Mouse (Mus musculus) lung, postnatal 10 days (tissue): Measurements from ENCODE around the gene Pappa2.
A peak's percentile ranks its signal among the peaks of the same experiment; 100 is the strongest.

Source experiments
- DNase-seq: peaks from one replicate; pipeline ENCODE4 v3.0.0; 2021

The Pappa2 gene

DNA sequence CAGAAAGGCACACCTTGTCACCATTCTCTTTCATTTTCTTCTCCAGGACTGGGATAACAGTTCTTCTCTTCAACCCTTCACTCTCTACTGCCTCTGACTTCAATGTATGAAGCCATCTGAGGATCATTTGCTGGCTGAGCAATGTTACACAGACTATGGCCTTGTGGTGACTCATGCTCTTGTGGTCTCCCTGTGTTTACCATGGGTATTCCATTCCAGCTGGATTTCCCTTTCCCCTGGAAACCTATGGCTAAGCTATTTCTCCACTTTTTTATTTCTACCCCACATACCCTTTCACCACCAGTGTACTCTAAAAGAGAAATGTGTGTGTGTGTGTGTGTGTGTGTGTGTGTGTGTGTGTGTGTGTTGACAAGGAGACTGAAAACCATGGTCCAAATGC lies 83.0 kb downstream of the Pappa2 start:
- no peak for DNase-seq

DNA sequence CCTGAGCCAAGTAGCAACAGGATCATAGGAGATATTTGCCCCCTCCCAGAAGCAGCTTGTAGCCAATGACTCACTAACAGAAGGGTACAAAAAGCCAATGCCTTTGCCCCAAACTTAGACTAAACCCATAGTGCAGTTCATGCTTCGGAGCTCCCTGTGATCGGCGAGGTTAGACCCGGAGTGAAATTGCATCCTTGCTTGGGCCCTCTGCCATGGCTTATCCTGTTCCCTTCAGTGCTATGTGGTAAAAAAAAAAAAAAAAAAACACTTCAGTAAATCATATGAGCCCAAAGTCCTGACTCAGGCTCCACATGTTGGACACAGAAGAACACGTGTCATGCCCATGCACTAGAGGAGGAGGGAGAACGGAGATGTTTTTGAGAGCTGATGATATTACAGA lies 85.8 kb downstream of the Pappa2 start:
- no peak for DNase-seq

DNA sequence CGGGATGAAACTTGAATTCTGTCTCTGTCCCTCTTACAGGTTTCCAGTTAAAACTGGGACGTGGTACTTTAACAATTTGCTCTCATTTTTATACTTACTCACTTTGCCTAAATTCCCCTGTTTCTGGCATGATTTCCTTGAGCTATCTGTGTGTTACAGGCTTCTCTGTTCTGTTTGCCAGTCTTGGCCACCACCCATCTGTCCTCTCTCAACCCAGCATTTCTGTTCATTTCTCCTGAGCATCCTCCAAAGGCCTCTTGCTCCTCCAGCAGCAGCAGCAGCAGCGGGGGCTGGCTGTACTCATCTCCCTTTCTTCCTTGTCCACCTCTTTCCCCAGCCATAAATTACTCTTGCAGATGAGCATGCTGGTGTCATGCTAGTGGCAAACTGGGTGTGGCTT lies 104.8 kb downstream of the Pappa2 start:
- DNase-seq: peak; percentile 10

DNA sequence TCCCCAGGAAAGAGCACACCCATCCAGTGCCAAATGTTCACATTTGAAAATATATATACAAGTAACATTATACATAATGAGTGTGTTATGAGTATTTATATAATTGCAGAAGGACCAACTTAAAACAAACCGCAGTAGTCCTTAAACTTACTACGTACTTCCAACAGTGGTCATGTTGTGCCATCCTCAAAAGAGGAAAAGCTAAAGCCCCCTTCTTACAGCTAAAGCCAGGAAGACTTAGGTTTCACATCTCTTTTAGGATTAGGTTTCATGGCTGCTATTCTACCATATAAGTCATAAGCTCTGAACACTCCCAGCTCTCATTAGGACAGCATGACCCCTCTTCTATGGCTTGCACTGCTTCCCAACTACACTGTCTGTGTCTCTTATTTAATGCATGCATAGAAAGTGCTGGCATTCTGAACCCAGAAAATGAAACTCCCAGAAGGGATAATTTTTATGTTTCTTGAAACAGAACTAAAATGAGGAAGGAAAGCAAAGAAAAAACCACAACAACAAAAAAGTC lies 105.7 kb downstream of the Pappa2 start:
- DNase-seq: no peak

DNA sequence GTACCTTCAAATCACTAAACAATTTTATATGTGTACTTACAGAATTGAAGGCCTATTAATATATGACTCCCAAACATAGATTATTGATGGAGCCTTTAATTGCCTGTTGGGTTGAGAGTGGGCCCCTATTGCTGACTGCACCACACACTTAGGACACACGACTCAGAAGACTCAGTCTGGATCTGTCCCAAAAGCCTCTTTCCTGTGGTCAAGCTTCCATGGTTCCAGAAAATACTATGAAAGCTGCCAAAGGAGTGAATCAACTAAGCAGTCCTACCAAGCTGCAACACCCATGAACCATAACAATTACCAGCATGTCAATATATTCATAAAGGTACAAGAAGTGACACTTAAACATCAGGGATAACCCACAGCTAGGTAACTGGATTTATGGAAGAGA lies 106.7 kb downstream of the Pappa2 start:
- DNase-seq: no peak

DNA sequence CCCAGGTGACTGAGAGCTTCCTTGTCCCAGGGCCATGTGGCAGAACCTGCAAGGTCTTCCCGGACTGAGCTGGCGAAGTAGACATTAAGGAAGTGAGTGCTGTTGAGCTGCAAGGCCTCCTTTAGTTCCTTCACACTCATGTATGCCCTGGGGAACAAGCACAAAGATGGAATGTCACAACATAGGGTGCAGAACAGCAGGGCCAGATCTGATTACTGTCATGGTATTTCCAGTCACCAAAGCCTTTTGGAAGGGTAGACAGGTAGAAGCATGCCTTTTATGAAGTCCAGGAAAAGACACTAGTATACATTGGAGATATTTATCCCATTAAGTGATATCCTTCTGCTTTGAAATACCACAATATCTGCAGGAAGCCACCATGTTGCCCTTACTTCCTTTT lies 108.9 kb downstream of the Pappa2 start:
- no peak for DNase-seq

DNA sequence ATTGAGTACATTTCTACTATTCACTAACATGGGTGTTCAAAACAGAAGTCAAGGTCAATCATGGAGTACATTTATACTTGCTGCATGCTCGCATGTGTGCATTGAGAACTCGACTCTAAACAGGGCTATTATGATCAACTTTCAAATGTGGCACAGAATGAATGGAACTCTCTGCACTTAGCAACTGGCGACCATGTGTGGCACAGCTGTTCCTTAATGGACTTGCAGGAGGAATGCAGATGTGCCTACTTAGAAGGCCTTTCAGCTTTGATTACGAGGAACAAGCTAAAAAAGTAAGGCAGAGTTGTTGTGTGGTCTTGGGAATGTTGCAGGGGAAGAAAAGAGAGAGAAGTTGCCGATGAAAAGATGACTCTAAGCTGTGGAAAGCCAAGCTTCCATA lies 120.1 kb downstream of the Pappa2 start:
- DNase-seq: no peak

DNA sequence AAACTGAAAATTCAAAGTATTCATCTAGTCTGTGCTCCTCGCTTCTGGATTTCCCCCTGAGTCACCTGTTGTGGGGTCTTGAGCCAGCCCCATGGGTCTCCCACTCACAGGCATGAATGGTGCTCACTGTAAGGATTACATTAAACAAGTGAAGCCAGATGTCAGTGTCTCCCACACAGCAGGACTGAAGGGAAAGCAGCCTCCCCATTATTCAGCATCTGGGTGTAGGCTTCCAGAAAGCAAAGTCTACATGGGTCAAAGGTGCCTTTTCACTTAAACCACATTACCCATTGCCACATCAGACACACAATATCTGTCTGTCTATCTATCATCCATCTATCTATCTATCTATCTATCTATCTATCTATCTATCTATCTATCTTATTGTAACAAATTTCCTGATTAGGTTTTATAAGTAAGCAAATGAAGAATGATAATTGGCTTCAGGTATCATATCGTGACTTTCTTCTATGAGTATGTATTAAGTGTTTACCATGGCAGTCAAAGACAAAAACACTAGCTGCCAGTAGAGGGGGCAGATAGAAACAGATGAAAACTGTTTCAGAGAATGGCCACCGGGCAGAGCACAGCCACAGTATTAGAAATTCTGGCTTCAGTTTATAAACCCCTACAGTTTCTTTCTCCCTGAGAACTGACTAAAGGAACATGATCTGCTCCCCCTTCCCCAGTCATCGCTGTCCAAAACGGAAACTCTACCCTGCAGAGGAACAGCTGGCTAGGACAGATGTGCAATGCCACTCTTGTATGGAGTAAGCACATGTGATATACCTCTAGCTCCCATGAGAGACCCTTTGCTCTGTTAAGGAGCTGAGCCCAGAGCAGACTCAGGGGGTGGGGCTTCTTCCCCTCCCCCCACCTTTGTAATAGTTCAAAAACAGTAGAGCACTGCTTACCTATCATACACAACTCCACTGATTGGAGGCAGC lies 126.1 kb downstream of the Pappa2 start:
- DNase-seq: peak; percentile 10

DNA sequence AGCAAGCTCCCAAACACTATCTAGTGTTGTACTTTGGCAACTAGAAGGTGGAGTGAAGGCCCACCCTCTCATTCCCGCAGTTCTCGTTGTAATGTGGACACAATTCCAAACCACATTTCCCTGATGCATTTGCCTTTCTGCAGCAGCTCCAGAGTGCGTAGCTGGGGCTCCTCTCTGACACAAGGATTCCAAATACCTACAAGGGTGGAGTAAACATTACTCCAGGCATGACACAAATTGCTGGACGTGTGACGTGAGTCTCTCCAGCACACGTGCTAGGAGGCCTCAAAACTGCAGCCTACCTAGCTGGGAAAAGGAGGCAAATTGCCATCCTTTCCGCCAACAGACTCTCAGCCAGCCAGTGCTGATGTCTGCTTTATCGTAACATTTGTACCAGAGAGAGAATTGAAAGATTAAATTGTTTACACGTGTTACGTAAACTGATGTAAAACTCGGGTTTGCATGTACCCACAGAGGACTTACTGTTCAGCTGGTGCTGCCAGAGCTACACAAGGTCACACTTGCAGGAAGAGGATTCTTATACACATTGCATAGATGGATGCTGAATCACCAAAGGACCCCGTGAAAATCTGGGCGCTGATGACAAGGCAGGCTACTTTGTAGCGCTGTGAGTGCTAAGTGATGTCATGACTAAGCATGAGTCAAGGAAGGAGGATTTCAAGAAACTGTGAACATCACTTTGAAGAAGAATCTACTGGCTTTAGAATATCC lies 127.3 kb downstream of the Pappa2 start:
- DNase-seq: peak; percentile 3

DNA sequence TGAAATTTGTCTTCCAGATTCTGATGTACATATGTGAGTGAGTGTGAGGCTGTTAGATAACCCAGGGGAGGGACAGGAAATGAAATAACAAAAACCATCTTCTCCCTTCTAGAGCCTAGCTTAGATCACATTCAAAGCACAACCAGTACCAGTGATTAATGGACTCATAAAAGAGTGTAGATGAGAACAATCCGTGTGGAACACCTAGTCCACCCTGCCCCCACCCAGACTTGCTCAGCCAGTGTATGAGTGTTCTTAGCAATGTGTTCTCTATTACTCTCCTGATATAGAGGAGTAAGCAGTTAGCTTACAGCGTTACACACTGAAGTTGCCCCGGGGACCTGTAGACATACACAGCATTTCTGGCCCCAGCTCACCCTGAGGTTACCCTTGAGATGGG lies 129.8 kb downstream of the Pappa2 start:
- DNase-seq: no peak

DNA sequence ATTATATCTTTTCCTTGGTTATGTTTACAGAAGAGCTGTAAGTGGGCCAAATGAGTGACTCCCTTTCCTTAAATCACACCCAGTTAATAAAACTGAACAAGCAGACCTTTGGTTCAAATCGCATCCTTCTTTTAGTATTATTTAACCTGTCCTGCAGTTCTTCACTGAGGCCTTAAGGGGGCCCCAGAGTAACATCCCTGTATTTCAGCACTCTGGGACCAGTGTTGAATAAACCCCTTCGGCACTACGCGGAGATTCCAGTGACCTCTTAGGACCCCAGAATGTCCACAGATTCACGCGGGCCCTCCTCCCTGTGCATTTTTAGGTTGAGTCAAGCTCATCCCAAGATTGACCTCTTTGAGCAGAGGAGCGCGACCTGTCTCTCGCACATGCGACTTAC lies 135.7 kb downstream of the Pappa2 start:
- DNase-seq: peak; percentile 27

DNA sequence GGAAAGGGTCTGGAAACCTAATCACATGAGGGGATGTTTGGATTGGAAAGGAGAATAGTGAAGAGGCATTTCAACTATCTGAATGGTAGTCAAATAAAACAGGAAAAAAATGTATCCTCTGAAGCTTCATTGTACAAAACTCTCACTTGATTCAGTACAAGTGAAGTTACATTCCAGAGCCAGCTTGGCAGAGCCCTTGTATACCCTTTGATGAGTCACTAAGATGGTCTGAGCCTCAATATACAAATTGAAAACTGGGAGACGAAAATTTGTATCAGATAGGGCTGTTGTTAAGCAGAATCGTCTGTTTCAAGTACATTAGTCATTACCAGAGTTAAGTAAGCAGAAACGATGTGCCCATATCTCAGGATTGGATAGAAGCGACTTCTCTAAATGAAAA lies 143.1 kb downstream of the Pappa2 start:
- no peak for DNase-seq

DNA sequence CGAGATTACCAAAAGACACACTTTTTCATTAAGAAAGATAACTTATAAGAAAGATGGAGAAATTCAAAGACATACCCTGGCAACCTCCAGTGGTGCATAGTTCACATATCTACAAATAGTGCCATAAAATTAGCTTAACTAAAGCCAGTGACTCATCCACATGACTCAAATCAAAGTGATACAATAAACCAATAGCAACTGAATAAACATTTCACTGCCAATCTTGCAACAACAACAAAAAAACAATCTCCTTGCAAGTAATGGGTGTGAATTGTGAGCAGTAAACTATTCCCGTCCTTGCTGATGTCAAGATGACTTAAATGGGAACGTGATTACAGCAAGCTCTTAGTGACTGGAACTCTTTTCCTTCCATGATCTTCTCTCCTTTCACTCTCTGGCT lies 150.1 kb downstream of the Pappa2 start:
- no peak for DNase-seq

DNA sequence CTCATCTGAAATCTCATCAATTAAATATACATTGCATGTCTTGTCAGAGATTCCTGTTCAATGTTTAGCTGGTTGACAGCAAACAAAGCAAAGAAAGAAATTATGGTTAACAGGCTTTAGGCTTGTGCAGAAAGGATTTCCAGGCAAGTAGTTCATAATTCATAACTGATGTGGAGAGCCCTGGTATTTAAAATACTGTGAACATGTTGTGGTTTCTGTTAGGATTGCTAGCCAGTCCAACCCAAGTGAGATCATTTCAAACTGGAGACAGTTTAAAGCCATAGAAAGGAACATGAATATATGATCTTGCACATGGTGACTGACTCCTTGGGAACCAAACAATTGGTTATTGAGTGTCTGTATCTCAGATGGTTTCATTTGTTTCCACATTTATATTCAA lies 152.4 kb downstream of the Pappa2 start:
- DNase-seq: no peak

DNA sequence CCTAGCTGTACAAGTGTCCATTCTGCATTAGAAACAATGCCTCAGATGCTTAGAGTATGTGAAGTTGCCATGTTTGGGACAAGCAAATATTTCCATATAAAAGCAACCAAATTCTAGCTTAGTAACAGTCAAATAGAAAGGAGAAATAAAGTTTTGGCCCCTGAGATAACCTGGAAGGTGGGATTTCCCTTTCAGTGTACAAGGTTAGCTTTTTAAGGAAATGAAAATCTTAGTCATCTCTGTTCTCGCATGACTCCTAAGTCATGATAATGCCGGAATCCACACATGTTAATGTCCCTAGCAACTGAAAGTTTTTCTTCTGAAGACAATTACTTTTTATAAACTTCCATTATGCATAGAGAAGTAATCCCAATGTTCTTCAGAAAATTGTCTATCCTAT lies 160.6 kb downstream of the Pappa2 start:
- DNase-seq: no peak

DNA sequence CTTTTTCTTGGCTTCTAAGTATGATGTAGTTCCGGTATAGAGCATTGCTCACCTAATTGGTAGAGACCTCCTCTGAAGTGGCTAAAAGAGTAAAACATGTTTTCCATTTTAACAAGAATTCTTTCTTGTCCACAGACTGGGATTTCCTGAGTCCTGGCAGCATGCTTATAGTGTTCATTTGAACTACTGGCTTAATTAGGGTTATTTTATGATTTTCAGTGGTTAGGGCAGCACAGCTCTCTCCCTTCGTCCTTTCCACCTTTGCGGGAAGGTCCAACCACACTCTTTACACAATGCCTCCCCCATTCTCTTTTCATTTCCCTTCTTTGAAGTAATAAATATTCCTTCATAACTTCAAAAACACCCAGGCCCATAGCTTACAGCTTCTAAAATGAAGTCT lies 163.8 kb downstream of the Pappa2 start:
- no peak for DNase-seq

DNA sequence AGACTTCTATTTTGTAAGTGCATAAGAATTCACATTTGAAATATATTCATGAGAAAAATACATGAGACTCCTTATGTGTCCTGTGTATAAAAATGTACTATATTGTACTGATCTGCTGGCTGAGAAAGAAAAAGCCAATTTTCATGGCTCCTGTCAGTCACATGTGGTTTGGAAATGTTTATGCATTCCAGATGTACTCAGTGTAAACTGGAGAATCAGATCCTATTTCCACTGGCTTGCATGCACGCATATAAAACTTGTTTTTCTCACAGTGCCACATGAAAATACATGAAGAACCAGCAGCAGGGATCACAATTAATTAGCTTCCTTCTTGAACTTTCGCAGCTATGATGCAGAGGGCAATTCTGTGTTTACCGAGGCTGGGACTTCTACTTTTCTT lies 168.4 kb downstream of the Pappa2 start:
- DNase-seq: no peak

DNA sequence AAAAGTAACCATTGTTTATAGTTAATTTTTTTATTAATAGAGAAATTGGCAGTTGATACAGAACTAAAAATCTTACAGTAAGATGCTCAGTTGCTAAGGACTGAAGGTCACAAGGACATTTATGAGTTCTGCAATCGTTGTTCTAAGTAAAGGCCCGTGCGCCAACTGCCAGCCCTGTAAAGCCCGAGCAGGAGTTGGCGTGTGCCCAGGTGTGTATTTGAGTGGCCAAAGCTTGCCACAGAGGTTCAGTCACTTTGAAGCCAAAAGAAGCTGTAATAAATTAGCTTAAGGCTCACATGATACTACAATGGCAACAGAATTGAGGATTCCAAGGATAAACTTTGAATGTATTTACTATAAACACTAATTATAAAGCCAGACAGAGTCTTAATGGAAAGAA lies 204.8 kb downstream of the Pappa2 start:
- no peak for DNase-seq

DNA sequence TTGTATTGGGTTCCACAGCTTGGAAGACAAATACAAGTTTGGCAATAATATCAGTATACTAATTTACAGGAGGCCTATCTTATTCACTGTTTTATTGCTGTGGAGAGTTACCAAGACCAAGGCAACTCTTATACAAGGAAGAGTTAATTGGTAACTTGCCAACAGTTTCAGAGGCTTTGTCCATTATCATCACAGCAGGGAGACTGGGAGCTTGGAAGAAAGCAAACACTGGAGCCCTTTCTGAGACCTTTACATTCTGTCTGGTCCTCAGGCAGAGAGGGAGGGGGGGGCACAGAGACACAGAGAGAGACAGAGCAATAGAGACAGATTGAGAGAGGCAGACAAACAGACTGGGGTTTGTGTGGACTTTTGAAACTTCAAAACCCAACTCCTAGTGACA lies 207.2 kb downstream of the Pappa2 start:
- no peak for DNase-seq

DNA sequence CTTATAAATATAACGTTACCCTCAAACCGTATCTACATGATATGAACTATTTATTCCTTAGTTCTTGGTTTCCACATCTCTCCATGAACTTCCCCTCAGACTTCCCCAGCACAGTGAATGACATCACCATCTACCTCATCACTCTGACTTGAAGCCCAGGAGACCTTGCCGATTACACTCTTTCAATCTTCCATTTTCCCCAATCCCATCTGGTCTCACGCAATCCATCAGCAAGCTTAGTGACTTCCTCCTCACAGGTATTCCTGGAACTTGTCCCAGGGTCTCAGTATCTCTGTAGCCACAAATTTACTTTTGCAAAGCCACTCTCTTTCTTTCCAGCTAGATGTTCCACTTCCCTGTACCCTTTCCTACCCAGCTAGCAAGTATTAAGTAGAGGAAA lies 209.5 kb downstream of the Pappa2 start:
- no peak for DNase-seq

DNA sequence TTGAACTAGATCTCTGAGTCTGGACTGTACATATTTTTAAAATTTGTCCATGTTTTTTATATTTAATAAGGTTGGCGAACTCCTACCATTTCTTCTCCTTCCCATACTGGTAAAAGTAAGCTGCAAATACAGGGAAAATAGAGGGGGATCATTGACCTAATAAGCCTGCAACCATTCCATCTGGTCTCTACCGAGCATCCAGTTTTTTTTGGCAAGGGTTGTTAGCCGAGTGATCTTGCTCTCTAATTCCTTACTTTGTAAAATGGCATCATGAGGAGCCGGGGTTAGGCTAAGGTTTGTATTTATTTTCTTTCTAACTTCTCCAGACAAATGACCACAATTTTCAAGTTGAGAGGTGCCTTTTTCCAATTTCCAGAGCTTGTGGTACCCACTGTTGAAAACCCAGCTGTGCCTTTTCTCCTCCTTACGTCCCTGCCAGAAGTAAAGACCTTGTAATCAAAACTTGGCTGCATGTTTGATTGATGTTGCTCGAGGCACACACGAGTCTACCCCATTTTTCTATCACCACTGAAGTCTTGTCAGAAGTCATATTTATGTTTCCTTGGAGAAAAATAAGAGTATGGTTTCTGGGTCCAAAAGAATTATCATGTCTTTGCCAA lies 210.1 kb downstream of the Pappa2 start:
- DNase-seq: no peak

DNA sequence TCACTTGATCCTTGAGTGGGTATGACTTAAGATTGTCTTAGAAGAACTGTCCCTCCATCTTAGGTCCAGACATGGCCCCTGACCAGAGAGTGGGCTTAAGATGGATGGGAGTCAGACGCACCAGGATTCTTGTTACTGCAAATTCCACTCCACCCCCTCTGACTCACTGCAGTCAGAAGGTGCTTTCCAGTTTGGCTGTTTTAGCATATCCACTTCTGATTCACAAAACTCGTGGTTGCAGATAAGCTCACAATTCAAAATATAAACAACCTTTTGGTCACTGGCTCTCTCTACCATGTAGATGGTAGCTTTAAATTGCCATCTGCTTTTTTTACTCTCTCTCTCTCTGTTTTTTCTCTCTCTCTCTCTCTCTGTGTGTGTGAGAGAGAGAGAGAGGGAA lies 214.4 kb downstream of the Pappa2 start:
- DNase-seq: no peak

DNA sequence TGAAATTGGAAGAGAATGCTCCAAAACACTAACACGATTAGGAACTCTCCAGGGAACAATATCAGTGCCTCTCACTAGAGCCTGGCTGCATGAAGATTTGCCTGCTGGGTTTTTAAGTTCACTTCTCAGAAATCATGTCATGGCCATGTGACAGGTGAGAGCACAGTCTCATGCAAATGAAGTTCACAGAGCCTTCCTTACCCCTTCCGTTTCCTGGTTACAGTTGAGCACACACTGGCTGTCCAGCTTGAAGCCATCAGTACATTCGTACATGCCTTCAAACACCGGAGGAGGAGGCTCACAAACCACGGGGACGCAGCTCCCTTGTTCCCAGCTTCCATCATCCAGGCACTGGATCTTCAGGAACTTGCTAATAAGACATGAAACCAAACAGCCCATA lies 215.6 kb downstream of the Pappa2 start:
- DNase-seq: no peak

DNA sequence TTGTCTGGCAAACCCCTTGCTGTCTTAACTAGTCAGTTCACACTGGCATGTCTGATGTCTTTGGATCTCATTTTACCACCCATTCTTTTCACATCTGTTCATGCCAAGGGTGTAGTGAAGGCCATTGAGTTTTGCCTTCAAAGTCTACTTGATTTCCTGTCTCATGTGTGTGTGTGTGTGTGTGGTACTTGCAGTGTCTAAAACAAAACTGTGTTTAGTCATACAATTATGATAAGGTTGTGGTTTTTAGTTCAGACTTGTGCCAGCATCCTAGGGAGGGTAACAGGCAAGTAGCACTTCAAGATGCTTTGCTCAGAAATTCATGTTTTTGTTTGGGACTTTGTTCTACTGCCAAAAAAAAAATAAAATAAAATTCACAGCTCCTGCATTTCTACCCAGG lies 216.1 kb downstream of the Pappa2 start:
- no peak for DNase-seq
